Mouse (Mus musculus): ENCODE results near the gene Adamtsl2.

Gene Adamtsl2

DNA sequence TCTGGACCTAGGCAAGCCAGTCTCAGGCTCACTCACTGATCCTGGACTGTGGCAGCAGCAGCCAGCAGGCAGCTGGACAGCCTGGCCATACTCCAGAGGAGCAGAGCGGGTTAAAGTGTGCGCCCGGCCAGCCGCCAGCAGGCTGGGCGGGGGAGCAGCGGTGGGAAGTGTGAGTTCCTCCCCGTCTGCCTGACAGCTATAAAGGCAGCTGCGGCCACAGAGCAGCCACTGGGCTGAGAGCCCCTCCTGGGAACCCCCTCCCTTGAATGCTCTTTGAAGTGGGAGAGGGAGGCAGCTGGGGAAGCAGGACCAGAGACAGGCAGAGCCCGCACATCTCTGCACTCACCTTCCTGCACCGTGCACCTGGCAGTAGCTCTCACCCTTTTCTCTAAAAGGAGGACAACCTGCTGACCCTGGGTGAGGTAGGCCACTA lies at the start of gene Adamtsl2:
Gene Adamtsl2, plus strand, starts transcription at position 228 of the 433 bp plus-strand sequence.
- DNase-seq = peak; percentile 14

GRCm38 (mm10) chr2:27032361-27032760 lies 46.8 kb upstream of the Adamtsl2 start:
- DNase-seq = no peak

GRCm38 (mm10) chr2:27036003-27036402 lies 43.2 kb upstream of the Adamtsl2 start:
- DNase-seq = no peak

DNA sequence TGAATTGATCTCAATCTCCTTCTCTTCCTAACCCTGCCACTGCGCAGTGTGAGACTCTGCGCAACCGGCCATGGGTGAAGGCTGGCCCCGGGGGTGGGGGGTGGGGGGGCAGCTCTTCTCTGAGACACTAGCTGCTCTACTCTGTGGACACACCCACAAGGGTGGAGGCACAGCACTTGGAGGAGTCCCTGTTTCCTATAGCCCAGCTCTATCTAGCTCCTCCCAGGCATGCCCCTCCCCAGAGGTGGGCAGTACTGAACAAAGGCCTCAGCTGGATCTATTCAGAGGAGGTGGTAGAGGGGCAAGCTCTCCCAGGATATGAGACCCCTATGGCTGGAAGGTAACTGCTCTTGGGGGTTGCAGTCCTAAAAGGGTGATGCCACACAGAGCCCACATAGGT lies 42.2 kb upstream of the Adamtsl2 start:
- no peak for DNase-seq

DNA sequence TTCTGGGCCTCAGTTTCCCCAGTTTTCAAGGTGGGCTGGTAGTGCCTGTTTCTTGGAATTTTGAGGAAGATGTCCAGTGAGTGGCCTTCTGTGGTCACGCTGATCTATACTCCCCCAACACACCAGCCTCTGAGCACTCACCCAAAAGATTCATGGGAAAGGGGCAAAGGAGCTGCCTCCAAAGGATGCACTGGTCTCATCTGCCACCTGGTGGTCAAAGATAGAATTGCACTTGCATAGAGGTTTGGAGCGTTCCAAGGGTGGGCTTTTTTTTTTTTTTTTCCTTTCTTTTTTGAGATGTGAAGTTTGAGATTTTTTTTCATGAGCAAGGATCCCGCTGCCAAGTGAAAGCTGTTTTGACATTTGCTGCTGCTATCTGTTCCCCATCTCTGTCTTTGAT lies 40.6 kb upstream of the Adamtsl2 start:
- DNase-seq = no peak

GRCm38 (mm10) chr2:27039286-27039685 lies 39.9 kb upstream of the Adamtsl2 start:
- no peak for DNase-seq

DNA sequence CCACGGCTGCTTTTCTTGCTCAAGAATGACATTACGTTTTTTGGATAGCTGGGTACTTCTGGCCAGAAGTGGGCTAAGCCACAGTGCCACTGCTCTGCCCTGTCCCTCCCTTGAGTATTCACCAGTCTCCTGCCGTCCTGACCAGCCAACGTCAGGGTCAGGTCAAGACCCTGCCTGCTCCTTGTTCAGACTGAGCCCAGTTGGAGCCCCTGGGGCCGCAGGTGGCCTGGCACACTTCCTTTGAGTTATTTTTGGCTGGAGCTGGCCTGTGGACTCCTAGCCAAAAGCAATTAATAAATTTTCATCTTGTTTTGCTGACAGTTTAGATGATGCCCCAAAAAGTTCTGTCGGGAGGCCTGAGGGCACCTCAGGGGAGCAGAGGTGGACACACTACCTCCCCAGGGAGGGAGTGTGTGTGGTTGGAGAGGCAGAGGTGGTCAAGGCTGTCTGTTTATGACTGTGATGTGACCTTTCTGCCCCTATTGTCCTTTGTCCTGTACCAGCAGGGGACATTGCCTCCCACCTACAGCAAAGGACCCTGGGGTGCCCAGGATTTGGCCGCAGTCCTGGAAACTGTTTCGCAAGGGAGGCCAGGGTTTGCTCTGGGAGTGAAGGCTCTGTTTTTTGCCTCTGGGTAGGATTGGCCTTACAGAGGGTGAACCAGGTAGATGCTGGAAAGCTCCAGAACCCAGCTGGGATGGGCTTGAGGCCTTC lies 36.9 kb upstream of the Adamtsl2 start:
- no peak for DNase-seq

- peak; percentile 60 for DNase-seq
These were observed 35.7 kb upstream of the Adamtsl2 start for GRCm38 (mm10) chr2:27043461-27043860.

GRCm38 (mm10) chr2:27044166-27044565 lies 35.0 kb upstream of the Adamtsl2 start:
- DNase-seq = no peak

DNA sequence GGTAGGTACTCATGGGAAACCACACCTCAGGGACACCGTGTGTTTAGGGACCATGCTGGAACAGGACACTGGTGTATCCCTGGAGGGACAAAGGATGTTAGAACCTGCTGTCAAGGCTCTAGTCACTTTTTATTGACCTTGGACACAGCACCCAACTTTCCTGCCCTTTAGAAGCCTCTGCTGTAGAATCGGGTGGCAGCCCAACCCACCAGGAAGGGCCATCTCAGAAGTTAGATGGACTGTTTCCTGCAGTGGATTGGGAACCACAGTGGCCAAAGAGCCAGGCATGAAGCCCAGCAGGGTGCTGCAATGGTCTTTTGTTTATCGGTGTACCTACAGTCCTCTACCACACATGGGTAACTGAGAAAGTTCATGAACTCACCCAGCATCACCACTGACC lies 34.5 kb upstream of the Adamtsl2 start:
- DNase-seq = no peak

DNA sequence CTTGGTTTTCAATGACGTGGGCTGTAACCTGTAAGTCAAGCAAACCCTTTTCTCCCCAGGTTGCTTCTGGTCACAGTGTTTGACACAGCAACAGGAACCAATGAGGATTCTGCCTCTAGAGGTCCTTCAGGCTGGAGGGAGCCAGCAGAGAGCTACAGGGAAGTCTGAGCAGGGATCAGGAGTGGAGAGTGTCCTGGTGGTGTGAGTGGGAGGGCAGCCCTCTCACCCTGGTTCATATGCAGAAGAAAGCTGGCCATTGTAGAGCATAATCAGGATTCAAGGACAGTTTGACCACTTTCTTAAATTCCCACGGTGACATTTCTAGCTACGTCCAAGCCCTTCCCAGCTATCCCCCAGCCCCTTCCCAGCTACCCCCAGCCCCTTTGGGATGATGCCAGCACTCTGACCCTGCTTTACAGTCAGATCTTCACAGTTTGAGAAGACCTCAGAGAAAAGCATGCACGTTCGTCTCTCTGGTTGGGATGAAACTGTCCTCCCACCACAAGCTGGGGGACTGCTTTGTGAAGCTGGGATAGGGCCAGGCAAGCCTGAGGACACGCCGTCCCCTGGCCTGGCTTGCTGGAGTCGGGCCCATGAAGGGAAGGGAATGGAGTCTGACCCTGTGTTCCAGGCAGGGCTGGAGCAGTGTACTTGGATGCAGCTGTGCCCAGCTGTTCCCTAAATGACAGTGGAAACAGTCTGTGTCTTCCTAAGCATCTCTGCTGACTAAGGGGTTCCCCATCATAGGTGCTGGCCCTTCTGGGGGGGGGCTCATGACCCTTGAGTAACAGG lies 33.0 kb upstream of the Adamtsl2 start:
- no peak for DNase-seq

DNA sequence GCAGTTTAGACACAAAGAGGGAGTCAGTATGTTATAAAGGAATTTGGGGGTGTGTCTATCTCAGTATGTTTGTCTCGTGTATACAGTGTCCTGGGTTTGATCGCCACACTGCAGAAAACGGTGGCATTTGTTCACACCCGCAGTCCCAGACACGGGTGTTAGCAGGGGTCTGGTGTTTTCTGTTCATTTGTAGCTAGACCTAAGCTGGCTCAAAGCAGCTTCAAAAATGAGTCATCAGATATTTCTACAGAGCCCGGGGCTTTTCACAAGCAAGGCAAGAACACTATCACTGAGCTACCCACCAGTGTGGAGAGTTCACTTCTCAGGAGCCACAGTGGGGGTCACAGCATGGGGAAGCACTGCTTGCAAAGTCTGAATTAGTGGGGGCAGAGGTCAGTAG lies 29.8 kb upstream of the Adamtsl2 start:
- DNase-seq = no peak

DNA sequence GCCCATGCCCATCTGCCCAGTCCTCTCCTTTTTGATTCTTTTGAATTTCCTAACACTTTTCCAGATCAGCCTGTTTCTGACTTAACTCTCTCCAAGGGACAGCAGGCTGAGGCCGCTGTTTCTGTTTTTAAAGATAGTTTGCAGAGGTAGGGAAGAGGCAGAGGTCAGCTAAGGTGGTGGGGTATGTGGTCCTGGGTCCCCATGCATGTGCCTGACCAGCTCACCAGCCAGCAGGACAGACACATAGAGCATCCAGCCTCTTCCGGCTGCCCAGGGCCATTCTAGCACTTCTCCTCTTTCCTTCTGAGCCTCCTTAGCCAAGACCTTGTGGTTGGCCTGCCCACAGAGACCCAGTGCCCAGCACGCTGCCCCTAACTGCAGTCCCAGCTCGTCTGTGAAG lies 20.9 kb upstream of the Adamtsl2 start:
- no peak for DNase-seq

- DNase-seq = no peak
These were observed 20.4 kb upstream of the Adamtsl2 start for GRCm38 (mm10) chr2:27058751-27059150.

- no peak for DNase-seq
These were observed 20.0 kb upstream of the Adamtsl2 start for GRCm38 (mm10) chr2:27059187-27059586.

- DNase-seq = no peak
These were observed 12.1 kb upstream of the Adamtsl2 start for GRCm38 (mm10) chr2:27067124-27067523.

- no peak for DNase-seq
These were observed 11.2 kb upstream of the Adamtsl2 start for GRCm38 (mm10) chr2:27067996-27068395.

DNA sequence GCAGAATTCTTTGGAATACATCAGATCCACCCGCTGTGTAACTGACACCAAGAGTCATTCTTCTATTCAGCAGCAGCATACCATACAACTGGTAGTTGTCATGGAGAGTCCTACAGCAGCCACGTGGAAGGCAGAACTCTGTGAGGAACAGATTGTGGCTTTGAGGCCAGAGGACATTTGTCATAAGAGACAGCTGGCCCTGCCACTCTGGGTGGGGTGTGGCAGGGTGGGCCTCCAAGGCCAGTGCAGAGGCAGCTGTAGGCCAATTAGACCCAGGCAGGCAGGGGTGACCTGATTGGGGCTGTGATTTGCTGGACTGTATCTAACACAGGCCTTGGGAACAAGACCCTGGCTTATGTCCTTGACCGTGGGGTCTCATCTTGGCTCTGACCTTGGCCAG lies 9.5 kb upstream of the Adamtsl2 start:
- DNase-seq = no peak

DNA sequence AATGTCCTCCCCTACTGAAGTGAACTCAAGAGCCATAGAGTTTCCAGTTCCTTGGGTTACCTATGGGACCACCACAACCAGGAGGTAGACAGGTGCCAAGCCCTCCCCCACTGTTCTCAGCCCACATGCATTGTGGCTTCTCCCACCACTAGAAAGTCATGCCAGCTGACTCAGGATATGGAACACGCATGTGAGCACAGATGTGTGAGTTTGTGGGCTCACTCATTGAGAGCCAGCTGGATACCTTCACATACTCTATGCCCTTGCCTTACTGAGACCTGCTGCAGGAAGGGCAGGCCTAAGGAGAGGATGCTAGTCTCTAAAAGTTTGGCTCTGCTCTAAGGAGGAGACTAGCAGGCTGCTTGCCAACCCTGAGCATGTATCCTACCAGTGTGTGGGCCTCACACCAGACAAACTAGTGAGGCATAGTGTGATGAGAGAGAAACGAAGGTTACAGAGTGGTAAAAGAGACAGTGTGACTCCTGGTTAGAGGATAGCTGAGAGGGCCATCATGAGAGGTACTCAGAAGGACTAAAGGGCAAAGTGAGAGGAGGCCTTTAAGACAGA lies 8.8 kb upstream of the Adamtsl2 start:
- no peak for DNase-seq

- DNase-seq = peak; percentile 26
These were observed 8.0 kb upstream of the Adamtsl2 start for GRCm38 (mm10) chr2:27071137-27071536.

DNA sequence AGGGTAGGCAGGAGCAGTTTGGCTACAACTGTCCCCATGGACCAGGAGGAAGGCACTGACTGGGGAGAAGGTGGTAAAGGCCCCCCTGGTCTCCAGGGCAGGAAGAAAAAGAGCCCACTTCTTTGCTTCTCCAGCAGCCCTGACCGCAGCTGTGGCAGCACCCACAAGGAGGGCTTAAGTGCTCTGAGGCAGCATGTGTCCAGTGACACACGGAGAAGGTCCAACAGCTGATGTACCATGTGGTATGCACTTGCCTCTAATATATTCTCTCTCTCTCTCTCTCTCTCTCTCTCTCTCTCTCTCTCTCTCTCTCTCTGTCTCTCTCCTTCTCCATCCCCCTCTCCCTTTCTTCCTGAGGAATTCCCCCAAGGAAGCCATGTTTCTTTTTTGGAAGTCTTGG lies 7.2 kb upstream of the Adamtsl2 start, which contains the start of gene Mymk:
Gene Mymk, minus strand, starts transcription at position 202 of the 400 bp plus-strand sequence.
- no peak for DNase-seq

DNA sequence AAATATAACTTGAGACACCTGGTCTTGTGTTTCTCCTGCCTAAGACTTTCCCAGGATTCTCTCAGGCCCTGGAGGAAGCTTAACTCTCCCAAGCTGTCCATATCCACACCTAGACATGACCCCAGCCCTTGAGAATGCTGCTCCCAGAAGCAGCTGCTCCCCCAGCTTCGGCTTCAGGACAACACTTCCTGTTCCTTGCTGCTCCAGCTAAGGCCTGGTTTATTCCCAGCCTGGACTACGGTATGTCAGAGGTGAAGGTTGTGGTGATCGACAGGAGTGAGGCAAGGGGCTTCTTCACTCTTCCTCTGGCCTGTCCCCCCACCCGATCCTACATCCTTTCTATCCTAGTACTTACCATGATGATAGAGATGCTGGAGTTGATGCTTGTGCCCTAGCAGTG lies 5.8 kb upstream of the Adamtsl2 start:
- DNase-seq = no peak

DNA sequence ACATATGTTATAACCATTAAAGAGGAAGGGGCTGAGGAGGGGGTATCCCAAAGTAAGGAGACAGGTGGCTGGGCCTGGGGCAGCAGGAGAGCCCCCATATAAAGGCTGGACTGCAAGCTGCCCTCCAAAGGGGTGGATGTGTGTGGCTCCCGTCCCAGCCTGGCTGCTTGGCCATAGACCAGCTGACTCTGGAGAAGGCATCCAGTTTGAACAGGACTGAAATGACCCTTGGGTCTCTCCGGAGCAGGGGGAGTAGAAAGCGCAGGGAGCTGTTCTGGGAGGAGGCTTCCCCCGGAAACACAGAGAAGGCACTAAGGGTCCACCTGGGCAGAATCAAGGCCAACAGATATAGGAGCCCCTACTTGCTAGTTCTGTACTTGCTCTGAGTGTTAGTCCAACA lies 4.4 kb upstream of the Adamtsl2 start:
- no peak for DNase-seq

- DNase-seq = no peak
These were observed 3.7 kb upstream of the Adamtsl2 start for GRCm38 (mm10) chr2:27075485-27075884.
